Mouse (Mus musculus) hindlimb bud, embryonic 11.5 days (tissue): ENCODE results near the gene Bcl9l.

Experiments
- DNase-seq: peaks from one replicate; pipeline ENCODE4 v3.0.0-alpha.2; 2012; ENCODE audit warnings: low read depth, low spot score; ENCODE audit errors: extremely low spot score

Bcl9l gene

DNA sequence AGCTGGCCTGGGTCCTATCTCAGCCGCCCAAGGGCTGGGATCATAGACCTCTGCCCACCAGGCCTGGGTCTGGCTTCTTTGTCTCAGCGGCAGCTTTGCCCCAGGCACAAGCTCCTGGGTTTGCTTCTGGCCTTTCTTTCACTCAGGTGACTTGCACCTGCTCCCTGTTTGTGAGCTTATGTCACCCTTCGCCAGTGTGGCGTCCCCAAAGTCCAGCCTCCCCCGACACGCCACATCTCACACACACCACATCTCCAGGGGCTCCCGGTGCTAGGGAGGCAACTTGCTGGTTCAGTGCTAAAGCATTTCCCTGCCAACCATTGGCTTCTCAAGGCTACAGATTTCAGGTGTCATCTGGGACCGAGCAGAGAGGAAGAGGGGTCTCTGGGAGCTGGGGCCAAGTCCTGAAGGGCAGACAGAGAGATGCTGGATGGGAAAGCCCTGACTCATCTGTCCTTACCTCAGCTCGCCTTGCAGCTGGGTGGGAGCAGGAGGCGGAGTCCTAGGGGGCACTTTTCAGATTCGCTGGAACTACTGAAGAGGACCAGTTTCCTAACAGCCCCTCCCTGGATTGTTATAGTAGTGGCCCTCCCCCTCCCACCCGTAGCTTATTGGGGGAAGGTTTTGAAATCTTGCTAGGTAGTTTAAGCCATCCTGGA, 14.3 kb downstream of the Bcl9l start:
- no peak for DNase-seq

DNA sequence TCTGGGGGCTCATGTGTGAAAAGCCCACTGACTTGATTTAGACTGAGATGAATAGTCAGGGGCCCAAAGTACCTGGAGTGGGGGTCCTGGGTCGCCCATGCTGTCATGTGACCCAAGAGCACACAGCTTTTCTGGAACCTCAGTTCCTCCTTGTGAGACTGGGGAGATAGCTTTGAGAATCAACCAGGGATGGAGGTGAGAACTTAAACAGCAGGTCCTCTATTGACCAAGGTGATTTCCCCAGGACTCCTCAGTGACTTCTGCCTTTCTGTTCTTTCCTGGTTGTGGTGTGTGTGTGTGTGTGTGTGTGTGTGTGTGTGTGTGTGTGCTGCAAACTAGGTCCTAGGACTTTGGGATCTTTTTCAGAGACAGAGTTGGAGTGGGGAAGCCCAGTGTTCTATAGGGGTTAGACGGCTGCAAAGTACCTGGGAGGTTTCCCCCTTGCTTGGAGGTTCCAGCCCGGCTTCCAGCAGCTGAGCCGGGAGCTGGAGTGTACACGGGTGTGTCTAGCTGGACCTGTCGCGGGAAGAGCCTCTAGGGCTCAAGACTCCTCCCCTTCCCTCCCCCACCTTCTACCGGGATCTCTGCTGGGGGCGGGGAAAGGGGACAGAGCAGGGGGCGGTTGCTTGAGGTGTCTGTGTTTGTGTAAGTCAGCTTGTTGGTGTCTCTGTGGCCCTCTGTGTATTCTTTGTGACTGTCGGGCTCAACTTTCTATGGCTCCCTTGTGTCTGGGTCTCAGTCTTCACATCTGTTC, 15.2 kb downstream of the Bcl9l start:
- DNase-seq, result no peak

DNA sequence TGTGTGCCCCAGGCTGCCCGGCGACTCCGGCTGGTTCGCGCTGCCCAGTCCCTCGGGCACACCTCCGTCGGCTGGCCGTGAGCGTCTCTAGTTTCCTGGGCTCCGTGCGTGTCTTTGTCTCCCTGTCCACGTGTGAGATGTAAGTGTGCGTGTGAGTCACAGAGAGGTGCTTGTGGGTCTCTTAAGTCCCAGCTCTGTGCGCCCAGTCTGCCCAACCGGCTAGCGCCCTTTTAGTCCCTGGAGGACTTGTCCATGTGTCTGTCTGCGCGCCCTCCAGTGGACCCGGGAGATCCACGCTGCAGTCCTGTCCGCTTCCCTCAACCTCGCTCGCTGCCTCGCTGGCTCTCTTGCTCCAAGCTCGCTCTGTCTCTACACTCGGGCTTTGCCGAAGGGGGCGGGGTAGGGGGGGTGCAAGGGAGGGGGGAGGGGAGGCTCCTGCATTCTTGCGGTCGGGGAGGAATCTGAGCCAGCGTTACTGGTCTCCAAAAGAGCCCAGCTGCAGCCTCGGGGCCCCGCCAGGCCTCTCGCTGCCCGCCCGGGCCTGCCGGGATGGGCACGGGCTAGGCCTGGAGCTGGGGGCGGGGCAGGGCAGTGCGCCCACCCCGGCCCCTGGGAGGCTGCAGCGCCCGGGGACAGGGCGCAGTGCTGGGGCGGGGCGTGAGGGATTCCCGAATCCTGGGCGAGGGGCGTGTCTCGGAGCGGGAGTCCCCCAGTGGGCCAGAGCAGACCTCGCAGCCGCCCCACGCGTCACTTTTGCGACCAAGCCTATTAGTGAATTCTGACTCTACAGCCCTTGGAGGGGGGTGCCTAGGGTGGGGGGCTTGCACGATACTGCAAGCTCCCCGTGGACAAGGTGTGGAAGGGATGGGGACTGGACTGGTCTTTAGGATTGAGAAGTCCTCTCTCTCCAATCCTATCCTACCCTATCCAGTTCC, 16.1 kb downstream of the Bcl9l start:
- no peak for DNase-seq

DNA sequence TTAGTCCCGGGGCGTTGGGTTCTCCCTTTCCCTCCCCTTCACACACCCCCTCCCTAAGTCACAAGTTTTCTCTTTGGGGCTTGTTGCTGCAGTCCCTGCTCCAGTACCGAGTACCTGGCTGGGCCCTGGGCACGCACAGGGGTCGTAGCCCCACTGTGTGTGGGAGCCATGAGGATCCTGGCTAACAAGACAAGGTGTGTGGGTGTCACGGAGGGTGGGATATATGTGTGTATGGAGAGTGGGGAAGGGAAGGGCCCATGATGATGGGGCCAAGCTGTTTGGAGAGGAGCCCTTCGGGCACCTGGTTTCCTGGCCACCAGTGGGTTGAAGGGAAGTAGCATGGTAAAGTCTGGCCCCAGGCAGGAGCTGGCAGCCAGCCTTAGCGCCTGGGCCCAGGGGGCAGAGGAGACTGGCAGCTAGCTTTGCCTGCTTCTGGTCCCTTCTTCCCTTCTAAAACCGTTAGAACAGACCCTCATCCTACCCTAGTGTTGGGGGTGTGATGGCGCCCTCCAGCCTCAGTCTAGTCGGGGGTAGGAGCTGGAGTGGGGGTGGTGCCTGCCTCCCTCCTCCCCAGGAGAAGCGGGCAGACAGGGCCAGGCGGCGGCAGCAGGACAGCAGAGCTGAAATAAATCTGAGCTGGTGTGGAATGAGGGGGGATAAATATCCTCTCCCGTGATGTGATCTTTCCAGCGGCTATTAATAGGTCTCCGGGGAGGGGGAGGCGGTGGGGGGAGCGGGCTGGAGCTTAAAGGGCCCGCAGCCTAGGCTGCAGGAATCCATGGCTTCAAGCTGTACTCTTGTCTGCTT, 16.9 kb downstream of the Bcl9l start:
- DNase-seq, result no peak

DNA sequence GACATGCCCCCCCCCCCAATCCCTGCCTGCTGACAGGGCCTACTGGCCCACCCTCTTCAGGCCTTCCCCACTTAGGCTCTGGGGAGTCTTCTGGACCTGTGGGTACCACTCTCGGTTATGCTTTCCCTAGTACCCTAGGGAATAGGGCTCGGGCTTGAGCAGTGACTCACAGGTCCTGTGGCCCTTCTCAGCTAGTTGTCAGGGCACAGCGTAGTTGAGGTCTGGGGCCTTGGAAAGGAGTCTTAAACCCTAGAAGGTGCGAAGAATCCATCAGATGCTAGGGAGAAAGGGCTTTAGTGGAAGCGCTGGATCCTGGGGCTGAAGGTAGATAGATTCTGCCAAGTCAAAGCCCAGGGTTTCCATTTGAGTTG, 17.5 kb downstream of the Bcl9l start:
- no peak for DNase-seq

DNA sequence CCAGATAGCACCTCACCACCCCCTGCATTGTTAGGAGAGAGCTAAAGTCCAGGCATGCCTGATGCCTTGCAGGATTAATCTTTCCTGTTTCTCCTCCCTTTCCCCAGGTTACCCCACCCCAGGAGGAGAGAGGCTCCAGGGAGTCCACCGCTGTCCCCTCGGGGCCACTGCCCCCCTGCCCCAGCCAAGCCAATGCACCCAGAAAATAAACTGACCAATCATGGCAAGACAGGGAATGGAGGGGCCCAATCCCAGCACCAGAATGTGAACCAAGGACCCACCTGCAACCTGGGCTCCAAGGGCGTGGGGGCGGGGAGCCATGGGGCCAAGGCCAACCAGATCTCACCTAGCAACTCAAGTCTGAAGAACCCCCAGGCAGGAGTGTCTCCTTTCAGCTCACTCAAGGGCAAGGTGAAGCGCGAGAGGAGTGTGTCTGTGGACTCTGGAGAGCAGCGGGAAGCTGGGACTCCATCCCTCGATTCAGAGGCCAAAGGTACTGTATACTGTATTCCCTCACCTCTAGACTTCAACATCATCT, 18.1 kb downstream of the Bcl9l start:
- no peak for DNase-seq

DNA sequence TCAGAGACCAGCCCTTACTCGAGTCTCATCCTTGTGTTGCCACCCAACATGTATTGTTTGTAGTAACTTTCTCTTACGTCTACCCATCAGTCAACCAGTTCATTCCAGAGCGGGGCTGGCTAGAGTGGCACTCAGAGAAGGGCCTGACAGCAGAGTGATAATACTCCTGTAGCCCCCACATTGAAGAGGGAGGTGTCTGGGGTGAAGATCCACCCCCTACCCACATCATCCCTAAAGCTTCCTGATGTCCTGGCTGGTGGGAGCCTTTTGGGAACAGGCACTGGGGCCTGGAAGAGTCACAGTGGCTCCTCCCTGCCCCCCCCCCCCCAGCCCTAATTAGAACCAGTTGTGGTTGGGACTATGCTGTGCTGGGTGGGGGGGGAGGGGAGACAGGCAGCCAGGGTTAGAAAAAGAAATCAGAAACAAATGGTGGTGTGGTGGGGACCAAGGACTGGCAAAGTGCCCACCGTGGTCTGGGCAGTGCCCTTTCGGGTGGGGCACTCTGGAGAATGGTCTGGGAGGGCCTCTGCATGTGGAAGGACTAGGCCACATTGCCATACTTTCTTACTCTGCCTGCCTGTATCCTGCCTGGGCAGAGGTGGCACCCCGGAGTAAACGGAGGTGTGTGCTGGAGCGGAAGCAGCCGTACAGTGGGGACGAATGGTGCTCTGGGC, 18.7 kb downstream of the Bcl9l start:
- DNase-seq, result no peak

DNA sequence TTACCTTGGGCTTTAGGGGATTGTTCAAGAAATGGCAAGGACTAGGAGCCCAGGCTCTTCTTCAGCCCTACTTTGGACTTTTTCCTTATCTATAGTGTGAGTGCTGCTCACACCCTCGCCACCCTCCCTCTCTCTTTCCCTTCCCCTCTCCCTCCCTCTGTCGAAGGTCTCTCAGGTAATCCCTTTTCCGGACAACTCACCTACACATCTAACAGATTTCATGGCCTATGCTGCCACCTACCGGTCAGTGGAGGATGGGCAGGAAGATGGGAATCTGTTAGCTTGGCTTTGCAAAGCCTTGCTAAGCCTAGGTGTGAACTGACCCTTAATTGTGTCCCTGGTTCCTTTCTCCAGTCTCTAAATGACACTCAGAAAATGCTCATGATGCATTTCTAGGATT, 19.4 kb downstream of the Bcl9l start:
- no peak for DNase-seq

DNA sequence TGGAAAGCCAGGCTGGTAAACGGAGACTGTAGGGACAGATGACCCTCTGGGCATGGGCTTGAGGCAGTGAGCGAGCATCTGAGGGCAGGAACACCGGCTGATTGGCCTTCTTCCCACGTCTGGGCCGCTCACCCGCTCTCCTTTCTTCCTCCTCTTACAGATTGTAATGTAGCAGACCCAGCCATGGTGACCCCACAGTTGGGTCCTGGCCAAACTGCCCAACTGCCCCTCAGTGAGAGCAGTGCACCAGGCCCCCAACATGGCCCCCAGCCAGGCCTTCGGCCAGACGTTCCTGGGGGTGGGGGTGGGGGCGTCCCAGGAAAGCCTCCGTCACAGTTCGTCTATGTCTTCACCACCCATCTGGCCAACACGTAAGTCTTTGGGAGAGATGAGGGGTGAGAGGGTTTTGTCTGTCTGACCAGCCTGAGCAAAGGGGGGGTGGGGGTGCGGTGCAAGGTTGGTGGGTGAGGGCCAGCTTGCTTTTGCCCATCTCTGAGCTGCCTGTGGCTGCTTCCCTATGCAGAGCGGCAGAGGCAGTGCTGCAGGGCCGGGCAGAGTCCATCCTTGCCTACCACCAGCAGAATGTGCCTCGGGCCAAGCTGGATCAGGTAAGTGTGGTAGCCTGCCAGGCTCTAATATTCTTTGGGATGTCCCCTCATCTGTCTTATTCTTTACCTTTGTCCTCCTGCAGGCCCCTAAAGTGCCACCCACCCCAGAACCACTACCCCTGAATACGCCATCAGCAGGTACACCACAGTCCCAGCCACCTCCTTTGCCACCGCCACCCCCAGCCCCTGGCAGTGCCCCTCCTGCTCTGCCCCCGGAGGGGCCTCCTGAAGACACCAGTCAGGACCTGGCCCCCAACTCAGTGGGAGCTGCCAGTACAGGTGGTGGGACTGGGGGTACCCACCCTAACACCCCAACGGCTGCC, 22.5 kb downstream of the Bcl9l start:
- no peak for DNase-seq

DNA sequence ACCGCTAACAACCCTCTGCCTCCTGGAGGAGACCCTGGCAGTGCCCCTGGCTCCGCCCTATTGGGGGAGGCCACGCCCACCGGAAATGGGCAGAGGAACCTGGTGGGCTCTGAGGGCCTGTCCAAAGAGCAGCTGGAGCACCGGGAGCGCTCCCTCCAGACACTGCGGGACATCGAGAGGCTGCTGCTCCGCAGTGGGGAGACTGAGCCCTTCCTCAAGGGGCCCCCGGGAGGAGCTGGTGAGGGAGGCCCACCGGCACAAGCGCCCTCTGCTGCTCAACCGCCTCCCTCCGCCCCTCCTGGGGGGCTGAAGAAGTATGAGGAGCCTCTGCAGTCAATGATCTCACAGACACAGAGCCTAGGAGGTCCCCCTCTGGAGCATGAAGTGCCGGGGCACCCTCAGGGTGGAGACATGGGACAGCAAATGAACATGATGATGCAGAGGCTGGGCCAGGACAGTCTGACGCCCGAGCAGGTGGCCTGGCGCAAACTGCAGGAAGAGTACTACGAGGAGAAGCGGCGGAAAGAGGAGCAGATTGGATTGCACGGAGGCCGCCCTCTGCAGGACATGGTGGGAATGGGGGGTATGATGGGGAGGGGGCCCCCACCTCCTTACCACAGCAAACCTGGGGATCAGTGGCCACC, 23.3 kb downstream of the Bcl9l start:
- no peak for DNase-seq

DNA sequence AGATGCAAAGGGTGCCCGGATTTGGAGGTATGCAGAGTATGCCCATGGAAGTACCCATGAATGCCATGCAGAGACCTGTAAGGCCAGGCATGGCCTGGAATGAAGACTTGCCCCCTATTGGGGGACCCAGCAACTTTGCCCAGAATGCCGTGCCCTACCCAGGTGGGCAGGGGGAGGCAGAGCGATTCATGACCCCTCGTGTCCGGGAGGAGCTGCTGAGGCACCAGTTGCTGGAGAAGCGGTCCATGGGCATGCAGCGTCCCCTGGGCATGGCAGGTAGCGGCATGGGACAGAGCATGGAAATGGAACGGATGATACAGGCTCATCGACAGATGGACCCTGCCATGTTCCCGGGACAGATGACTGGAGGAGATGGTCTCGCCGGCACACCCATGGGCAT, 23.9 kb downstream of the Bcl9l start:
- no peak for DNase-seq

DNA sequence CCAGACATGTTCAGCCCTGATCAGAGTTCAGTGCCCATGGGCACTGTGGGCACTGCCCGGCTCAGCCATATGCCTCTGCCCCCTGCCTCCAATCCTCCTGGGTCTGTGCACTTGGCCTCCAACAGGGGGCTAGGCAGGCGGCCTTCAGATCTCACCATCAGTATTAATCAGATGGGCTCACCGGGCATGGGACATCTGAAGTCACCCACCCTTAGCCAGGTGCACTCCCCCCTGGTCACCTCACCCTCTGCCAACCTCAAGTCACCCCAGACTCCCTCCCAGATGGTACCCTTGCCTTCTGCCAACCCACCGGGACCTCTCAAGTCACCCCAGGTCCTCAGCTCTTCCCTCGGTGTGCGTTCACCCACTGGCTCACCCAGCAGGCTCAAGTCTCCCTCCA, 24.7 kb downstream of the Bcl9l start:
- DNase-seq, result no peak

DNA sequence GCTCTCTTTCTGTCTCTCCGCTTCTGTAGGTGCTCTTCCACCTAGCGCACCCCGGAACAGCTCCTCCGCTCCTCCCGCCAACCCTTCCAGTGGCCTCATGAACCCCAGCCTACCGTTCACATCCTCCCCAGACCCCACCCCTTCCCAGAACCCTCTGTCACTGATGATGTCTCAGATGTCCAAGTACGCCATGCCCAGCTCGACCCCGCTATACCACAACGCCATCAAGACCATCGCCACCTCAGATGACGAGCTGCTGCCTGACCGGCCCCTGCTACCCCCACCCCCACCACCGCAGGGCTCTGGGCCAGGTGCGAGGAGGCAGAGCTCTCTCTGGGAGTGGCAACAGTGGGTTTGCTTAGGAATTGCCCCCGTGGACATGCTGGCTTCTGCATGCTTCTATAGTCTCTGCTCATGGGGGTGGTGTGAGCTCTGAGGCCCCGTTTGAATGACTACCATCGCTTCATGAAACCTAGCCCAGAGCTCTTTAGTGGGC, 25.5 kb downstream of the Bcl9l start:
- DNase-seq, result no peak

DNA sequence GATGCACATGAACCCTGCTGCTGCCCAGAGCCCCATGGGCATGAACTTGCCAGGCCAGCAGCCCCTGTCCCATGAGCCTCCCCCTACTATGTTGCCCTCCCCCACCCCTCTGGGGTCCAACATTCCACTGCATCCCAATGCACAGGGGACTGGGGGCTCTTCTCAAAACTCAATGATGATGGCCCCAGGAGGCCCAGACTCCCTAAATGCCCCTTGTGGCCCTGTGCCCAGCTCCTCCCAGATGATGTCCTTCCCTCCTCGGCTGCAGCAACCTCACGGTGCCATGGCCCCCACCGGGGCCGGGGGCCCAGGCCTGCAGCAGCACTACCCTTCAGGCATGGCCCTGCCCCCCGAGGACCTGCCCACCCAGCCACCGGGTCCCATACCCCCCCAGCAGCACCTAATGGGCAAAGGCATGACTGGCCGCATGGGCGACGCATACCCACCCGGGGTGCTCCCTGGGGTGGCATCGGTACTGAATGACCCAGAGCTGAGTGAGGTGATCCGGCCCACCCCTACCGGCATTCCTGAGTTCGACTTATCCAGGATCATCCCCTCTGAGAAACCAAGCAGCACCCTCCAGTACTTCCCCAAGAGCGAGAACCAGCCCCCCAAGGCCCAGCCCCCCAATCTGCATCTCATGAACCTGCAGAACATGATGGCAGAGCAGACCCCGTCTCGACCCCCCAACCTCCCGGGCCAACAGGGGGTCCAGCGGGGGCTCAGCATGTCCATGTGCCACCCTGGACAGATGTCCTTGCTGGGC, 26.3 kb downstream of the Bcl9l start:
- no peak for DNase-seq

DNA sequence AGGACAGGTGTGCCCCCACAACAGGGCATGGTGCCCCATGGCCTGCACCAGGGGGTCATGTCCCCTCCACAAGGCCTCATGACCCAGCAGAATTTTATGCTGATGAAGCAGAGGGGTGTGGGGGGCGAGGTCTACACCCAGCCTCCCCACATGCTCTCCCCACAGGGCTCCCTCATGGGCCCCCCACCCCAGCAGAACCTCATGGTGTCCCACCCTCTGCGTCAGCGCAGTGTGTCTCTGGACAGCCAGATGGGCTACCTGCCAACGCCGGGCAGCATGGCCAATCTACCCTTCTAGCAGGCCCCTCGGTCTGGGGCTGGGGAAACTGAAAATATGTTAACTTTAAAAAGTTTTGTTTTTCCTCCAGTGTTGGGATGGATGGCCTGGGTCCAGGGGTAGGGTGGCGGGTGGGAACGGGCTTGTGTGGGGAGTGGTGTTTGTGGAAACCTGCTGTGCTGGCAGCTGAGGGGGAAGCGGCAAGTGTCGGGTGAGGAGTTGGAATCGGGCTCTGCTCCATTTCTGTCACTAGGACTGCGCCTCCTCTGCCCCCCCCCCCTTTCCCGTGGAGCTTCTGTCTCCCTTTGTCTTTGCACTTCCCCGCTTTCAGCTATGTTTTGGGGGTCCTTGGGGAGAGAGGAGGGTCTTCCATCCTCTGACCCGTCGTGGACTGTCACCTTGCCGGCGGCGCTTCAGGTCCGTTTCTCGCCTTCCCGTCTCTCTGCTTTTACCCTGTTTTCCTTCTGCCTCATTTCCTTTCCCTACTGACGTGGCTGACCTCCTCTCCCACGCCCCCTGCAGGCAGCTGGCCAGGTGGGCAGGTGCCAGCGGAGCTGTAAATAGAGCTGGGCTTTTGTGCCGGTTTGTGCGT, 27.1 kb downstream of the Bcl9l start:
- DNase-seq, result no peak

DNA sequence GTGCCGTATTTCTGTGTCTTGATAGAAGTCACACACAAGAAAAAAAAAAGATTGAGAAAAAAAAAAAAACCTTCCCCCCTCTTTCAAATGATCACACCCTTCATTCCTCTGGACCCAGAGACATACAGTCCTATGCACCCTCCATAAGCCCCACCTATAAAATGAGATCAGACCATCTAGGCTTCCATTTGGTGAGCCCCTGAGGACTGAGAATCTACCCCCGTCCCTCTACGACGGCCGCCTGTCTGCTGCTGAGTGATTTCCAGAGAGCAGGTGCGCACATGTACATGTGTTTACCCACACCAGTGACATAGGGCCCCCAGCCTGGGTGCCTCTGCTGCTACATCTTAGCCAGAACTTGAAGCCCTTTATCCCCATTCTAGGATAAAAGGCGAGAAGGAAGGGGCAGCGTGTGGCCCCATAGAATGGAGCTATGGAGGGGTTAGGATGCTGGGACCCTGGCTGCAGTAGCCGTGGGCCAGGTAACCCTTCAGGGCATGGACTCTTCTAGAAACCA, 27.8 kb downstream of the Bcl9l start:
- no peak for DNase-seq
